Mouse (Mus musculus): ENCODE measurements around the gene Ddx19a. TPM values are rescaled to one million over a fixed set of nuclear protein-coding genes. Genes with fewer than 3 reads are reported as not detected.
"Not testable (repeated sequence)": the region's sequence is repeated elsewhere in the genome, so short reads cannot be mapped to it uniquely, and the experiment has no call there.

Gene Ddx19a
- polyA plus RNA-seq, 1 experiment from 2014 or later = 13.3 TPM

DNA sequence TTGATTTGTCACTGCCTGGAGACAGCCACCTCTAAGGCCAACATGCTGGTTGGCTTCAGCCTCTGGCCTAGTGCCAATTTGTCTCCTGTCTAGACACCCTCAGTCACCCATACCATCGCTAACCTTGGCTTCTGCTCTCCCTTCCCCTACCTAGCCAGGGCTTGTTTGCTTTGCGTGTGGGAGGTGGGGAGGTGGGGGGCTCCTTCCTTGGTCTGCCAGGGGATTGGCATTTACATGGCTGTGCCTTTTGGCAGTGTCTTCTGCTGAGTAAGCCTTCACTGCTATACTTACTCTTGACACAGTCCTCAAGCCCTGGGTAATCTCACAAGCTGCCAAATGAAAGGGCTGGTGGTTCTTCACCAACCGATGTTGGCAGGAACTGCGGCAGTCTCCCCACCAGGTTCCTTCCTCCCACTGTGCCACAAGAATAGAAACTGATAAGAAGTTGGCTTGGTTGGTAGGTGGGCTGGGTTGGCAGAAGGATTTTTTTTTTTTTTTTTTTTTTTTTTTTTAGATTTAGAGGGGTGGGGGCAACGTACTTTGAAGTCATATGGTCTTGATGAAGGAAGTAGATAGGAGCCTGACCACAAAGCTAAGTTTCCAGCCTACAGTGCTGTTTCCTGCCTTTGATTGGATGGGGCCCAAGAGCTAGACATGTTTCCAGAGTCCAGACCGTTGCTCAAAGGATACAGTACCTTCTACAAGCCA is 58.6 kb downstream of the Ddx19a start:
- TF ChIP-seq CTCF (IDR thresholded peaks at IDR 0.05; ENCODE audit: low read depth) = no peak
- Histone ChIP-seq H3K9ac (ENCODE audit: low read depth, low read length) (no peak overlapping the region), H3K4me2 (ENCODE audit: low read length) (no peak overlapping the region), H3K4me1 (replicated peaks; ENCODE audit: insufficient read depth, low read length) (peaks cover 24% of the 10 kb centered on the region), H3K36me3 (ENCODE audit: insufficient read depth, low read length) (no peaks in the 10 kb centered on the region), H3K27me3 (ENCODE audit: insufficient read depth, low read length) (no peaks in the 10 kb centered on the region), H3K27ac (peak overlapping the region; percentile 31; the same call in 1 of the 2 replicates), H3K4me3 (replicated peaks; ENCODE audit: low read depth, low read length) (no peak overlapping the region), H3K9me3 (replicated peaks; ENCODE audit: low read length) (no peaks in the 10 kb centered on the region)
- DNase-seq (ENCODE audit: low spot score) = peak; percentile 64
- WGBS = 47% methylated on average over 6 of the region's 6 CpGs
- peak; percentile 37; the same call in 1 of the 2 replicates for ATAC-seq (replicated peaks; ENCODE audit: low FRiP score, low read depth)

DNA sequence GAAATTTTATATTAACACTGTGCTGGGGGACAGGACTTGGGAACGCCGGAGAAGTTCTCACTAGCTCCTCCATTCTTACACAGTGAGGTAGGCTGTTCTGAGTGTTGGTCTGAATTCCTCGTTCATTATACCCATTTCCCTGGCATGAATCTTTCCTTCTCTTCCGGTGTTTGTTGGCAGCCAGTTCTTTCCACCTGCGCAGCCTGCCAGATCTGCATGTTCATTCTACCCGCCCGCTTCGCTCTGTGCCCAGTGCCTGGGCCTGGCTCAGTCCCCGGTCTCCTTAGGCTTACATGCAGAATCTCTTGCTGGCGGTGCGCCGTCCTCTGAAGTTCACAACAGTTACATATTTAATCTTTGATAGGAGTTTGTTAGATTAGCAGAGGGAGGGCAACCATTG is 61.4 kb downstream of the Ddx19a start:
- no peaks in the 10 kb centered on the region for H3K36me3 ChIP-seq (ENCODE audit: insufficient read depth, low read length)
- TF ChIP-seq CTCF (IDR thresholded peaks at IDR 0.05; ENCODE audit: low read depth) = no peak
- WGBS = 92% methylated on average over 12 of the region's 12 CpGs
- DNase-seq (ENCODE audit: low spot score) = no peak
- no peak overlapping the region for H3K4me3 ChIP-seq (replicated peaks; ENCODE audit: low read depth, low read length)
- ATAC-seq (replicated peaks; ENCODE audit: low FRiP score, low read depth) = no peak
- peaks cover 24% of the 10 kb centered on the region for H3K4me1 ChIP-seq (replicated peaks; ENCODE audit: insufficient read depth, low read length)
- no peak overlapping the region for H3K27ac ChIP-seq
- H3K4me2 ChIP-seq (ENCODE audit: low read length) = no peak overlapping the region
- H3K9ac ChIP-seq (ENCODE audit: low read depth, low read length) = no peak overlapping the region
- no peaks in the 10 kb centered on the region for H3K27me3 ChIP-seq (ENCODE audit: insufficient read depth, low read length)
- no peaks in the 10 kb centered on the region for H3K9me3 ChIP-seq (replicated peaks; ENCODE audit: low read length)

DNA sequence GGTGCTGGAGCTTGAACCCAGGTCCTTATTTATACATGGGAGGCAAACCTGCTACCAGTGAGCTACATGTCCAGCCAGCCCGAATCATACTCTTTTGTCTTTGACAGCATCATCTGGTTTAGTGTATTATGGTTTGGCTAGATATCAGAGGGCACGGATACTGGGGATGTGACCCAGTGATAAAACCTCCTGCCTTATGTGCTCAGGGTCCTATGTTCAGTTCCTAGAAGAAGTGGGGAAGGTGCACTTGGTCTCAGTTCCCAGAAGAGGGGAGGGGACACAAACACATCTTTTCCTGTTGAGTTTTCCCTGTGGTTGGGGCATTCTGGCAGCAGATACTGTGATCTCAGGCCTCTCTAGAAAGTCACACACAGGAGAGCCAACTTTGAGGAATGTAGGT is 64.3 kb downstream of the Ddx19a start:
- TF ChIP-seq CTCF (IDR thresholded peaks at IDR 0.05; ENCODE audit: low read depth) = no peak

DNA sequence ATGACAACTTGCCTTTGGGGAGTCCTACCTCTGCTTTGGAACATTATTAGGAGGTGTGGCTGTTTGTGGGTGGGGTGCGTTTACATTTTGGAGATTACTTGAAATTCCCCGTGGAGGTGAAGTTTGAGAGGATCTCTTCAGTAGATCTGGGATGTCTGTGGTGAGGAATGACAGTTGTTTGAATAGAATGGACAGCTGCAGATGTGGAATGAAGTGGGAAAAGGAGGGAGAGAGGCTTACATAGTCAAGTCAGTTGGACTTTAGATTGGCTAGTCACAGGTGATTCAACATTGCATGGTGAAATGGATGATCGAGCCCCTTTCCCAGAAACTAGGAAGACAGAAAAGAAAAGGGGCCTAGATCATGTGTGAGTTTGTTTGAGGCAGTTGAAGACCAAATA is 65.2 kb downstream of the Ddx19a start:
- H3K9me3 ChIP-seq (replicated peaks; ENCODE audit: low read length) = no peaks in the 10 kb centered on the region
- H3K4me3 ChIP-seq (replicated peaks; ENCODE audit: low read depth, low read length) = no peak overlapping the region
- H3K27me3 ChIP-seq (ENCODE audit: insufficient read depth, low read length) = no peaks in the 10 kb centered on the region
- no peak overlapping the region for H3K9ac ChIP-seq (ENCODE audit: low read depth, low read length)
- H3K27ac ChIP-seq = no peak overlapping the region
- 0 out of 2 replicates have a peak, but pooled peaks cover 3% of the 10 kb centered on the region for H3K4me1 ChIP-seq (replicated peaks; ENCODE audit: insufficient read depth, low read length)
- WGBS = 86% methylated on average over 3 of the region's 3 CpGs
- ATAC-seq (replicated peaks; ENCODE audit: low FRiP score, low read depth) = no peak
- no peaks in the 10 kb centered on the region for H3K36me3 ChIP-seq (ENCODE audit: insufficient read depth, low read length)
- H3K4me2 ChIP-seq (ENCODE audit: low read length) = no peak overlapping the region
- TF ChIP-seq CTCF (IDR thresholded peaks at IDR 0.05; ENCODE audit: low read depth) = no peak
- DNase-seq (ENCODE audit: low spot score) = no peak

More for the DNA sequence above, 64.3 kb downstream of the Ddx19a start:
- 0 out of 2 replicates have a peak, but pooled peaks cover 4% of the 10 kb centered on the region for H3K4me1 ChIP-seq (replicated peaks; ENCODE audit: insufficient read depth, low read length)
- H3K36me3 ChIP-seq (ENCODE audit: insufficient read depth, low read length) = no peaks in the 10 kb centered on the region
- H3K9ac ChIP-seq (ENCODE audit: low read depth, low read length) = no peak overlapping the region
- H3K27me3 ChIP-seq (ENCODE audit: insufficient read depth, low read length) = no peaks in the 10 kb centered on the region
- DNase-seq (ENCODE audit: low spot score) (no peak), ATAC-seq (replicated peaks; ENCODE audit: low FRiP score, low read depth) (no peak)
- WGBS = 88% methylated on average over 2 of the region's 2 CpGs
- no peak overlapping the region for H3K4me2 ChIP-seq (ENCODE audit: low read length)
- no peak overlapping the region for H3K4me3 ChIP-seq (replicated peaks; ENCODE audit: low read depth, low read length)
- no peak overlapping the region for H3K27ac ChIP-seq
- no peaks in the 10 kb centered on the region for H3K9me3 ChIP-seq (replicated peaks; ENCODE audit: low read length)

GRCm38 (mm10) chr8:110931176-110931939 is 66.2 kb downstream of the Ddx19a start:
- DNase-seq (ENCODE audit: low spot score) (peak; percentile 70), ATAC-seq (replicated peaks; ENCODE audit: low FRiP score, low read depth) (peak; percentile 21; the same call in 1 of the 2 replicates)
- Histone ChIP-seq H3K4me2 (ENCODE audit: low read length) (no peak overlapping the region), H3K36me3 (ENCODE audit: insufficient read depth, low read length) (no peaks in the 10 kb centered on the region), H3K4me1 (replicated peaks; ENCODE audit: insufficient read depth, low read length) (0 out of 2 replicates have a peak, but pooled peaks cover 3% of the 10 kb centered on the region), H3K9me3 (replicated peaks; ENCODE audit: low read length) (no peaks in the 10 kb centered on the region), H3K4me3 (replicated peaks; ENCODE audit: low read depth, low read length) (no peak overlapping the region), H3K9ac (ENCODE audit: low read depth, low read length) (no peak overlapping the region), H3K27ac (no peak overlapping the region), H3K27me3 (ENCODE audit: insufficient read depth, low read length) (no peaks in the 10 kb centered on the region)
- no peak for TF ChIP-seq CTCF (IDR thresholded peaks at IDR 0.05; ENCODE audit: low read depth)
- WGBS = 58% methylated on average over 12 of the region's 12 CpGs

- ATAC-seq (replicated peaks; ENCODE audit: low FRiP score, low read depth); H3K9me3 ChIP-seq (replicated peaks; ENCODE audit: low read length); H3K4me2 ChIP-seq (ENCODE audit: low read length); DNase-seq (ENCODE audit: low spot score); H3K27me3 ChIP-seq (ENCODE audit: insufficient read depth, low read length); H3K27ac ChIP-seq; H3K4me3 ChIP-seq (replicated peaks; ENCODE audit: low read depth, low read length); H3K4me1 ChIP-seq (replicated peaks; ENCODE audit: insufficient read depth, low read length); H3K9ac ChIP-seq (ENCODE audit: low read depth, low read length); H3K36me3 ChIP-seq (ENCODE audit: insufficient read depth, low read length): not testable (repeated sequence)
- WGBS = 92% methylated on average over 6 of the region's 8 CpGs
Measured at GRCm38 (mm10) chr8:110929672-110930071, 67.9 kb downstream of the Ddx19a start.
